Mouse (Mus musculus) liver, embryonic 14.5 days (tissue): ENCODE measurements around the gene Dlgap4.

Experiments
- CTCF ChIP-seq: IDR thresholded peaks from 2 replicates; pipeline ENCODE4 v1.5.1; 2016; ENCODE audit warnings: antibody characterized with exemption, low read depth, control low read depth
- EP300 ChIP-seq: IDR thresholded peaks from 2 replicates; pipeline ENCODE4 v1.6.1; 2016; ENCODE audit warnings: antibody characterized with exemption, low read depth

DNA sequence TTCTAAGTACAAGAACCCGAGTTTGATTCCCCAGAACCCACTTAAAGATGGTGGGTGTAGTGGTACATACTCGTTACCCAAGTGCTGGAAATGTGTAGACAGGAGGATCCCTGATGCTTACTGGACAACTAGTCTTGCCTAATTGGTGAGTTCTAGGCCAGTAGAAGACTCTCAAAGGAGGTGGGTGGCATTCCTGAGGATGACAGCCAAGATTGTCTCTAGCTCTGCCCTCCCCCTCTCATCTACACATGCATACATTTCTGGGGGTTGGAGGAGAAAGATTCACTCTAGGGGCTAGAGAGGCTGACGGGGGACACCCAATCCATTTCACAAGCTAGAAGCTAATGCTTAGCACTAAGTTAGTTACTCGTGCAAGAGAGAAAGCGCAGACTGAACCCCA lies 33.4 kb downstream of the Dlgap4 start:
- TF ChIP-seq CTCF (no peak), EP300 (no peak)
